Mouse (Mus musculus) left cerebral cortex, adult 2 months (tissue): ENCODE data around the gene Pycr2. TPM values are rescaled to one million over a fixed set of nuclear protein-coding genes. Genes with fewer than 3 reads are reported as not detected.
"Not testable (repeated sequence)": the region's sequence is repeated elsewhere in the genome, so short reads cannot be mapped to it uniquely, and the experiment has no call there.

Source experiments
- DNase-seq, 2 experiments: peaks; one replicate each; pipeline ENCODE4 v3.0.0; 2021 to 2022; ENCODE audit warnings: low spot score in 2 of 2, mixed read lengths in 1 of 2; ENCODE audit errors: extremely low spot score in 1 of 2
- H3K27ac ChIP-seq: fragments of 200-600 bp; 2 replicates; pipeline ENCODE4 v1.8.1; 2022
- H3K4me3 ChIP-seq: fragments of 200-600 bp; 2 replicates; pipeline ENCODE4 v1.8.1; 2022
- CTCF ChIP-seq: fragments of 200-600 bp; IDR thresholded peaks from 2 replicates; pipeline ENCODE4 v1.8.1; 2022; ENCODE audit warnings: antibody characterized with exemption, mild to moderate bottlenecking, moderate library complexity
- intact Hi-C: fragments of 180-260 bp; cut with DNase I; formaldehyde crosslinking; loops from one replicate; pipeline ENCODE4 v1.15.1; 2025
- total RNA-seq, 2 experiments: library from RNA; stranded (reverse); gene quantifications; 2 replicates each; pipeline ENCODE4 v1.2.3; 2021

The Pycr2 gene
- total RNA-seq, 2 experiments from 2014 or later = 26.7 to 28.3 TPM

- intact Hi-C loops = no loop called here
- TF ChIP-seq CTCF = no peak
- DNase-seq = no peak
- H3K27ac ChIP-seq = no peak overlapping the region
- H3K4me3 ChIP-seq = no peak overlapping the region
These were observed 27.0 kb downstream of the Pycr2 start for GRCm38 (mm10) chr1:180931106-180931505.

- H3K27ac ChIP-seq = no peak overlapping the region
- no peak overlapping the region for H3K4me3 ChIP-seq
- TF ChIP-seq CTCF = no peak; the same call in 1 of the 2 replicates
- DNase-seq = no peak
- intact Hi-C loops = no loop called here
These were observed 29.6 kb downstream of the Pycr2 start for GRCm38 (mm10) chr1:180933659-180934058.

GRCm38 (mm10) chr1:180934467-180935419 is 30.6 kb downstream of the Pycr2 start, which contains the start of gene Lefty1:
Gene Lefty1 (plus strand): TSS chr1:180935022.
- no peak within 1 kb of the TSS for H3K4me3 ChIP-seq
- no peak for DNase-seq
- intact Hi-C loops = no loop called here
- no peak within 1 kb of the TSS for H3K27ac ChIP-seq
- TF ChIP-seq CTCF = no peak

- intact Hi-C loops, H3K4me3 ChIP-seq, DNase-seq, H3K27ac ChIP-seq: not testable (repeated sequence)
These were observed 32.7 kb downstream of the Pycr2 start for GRCm38 (mm10) chr1:180936610-180937398.

- H3K4me3 ChIP-seq, H3K27ac ChIP-seq, intact Hi-C loops, DNase-seq: not testable (repeated sequence)
These were observed 33.5 kb downstream of the Pycr2 start for GRCm38 (mm10) chr1:180937631-180938030.

GRCm38 (mm10) chr1:180938781-180939180 is 34.7 kb downstream of the Pycr2 start:
- DNase-seq, H3K4me3 ChIP-seq, intact Hi-C loops, H3K27ac ChIP-seq: not testable (repeated sequence)

- no peak overlapping the region; the same call in 1 of the 2 replicates for H3K27ac ChIP-seq
- H3K4me3 ChIP-seq = no peak overlapping the region
- DNase-seq = no peak
- intact Hi-C loops = no loop called here
- no peak for TF ChIP-seq CTCF
These were observed 36.8 kb downstream of the Pycr2 start for GRCm38 (mm10) chr1:180940776-180941460.

GRCm38 (mm10) chr1:180941726-180942125 is 37.6 kb downstream of the Pycr2 start:
- H3K27ac ChIP-seq = peak overlapping the region; percentile 72
- intact Hi-C loops = no loop called here

GRCm38 (mm10) chr1:180942166-180943031 is 38.3 kb downstream of the Pycr2 start, which contains the start of gene Tmem63a:
Gene Tmem63a (plus strand): TSS chr1:180942344.
- intact Hi-C loops = no loop called here
- DNase-seq = peak; percentile 28 to 35
- TF ChIP-seq CTCF = no peak
- Histone ChIP-seq H3K27ac (peak within 1 kb of the TSS; percentile 72), H3K4me3 (peak within 1 kb of the TSS; percentile 64)

More at GRCm38 (mm10) chr1:180941726-180942125, 37.6 kb downstream of the Pycr2 start:
- TF ChIP-seq CTCF = no peak
- no peak for DNase-seq
- H3K4me3 ChIP-seq = peak overlapping the region; percentile 64

- DNase-seq = no peak
- no peak for TF ChIP-seq CTCF
- peak overlapping the region; percentile 72 for H3K27ac ChIP-seq
- intact Hi-C loops = no loop called here
- peak overlapping the region; percentile 64 for H3K4me3 ChIP-seq
These were observed 39.0 kb downstream of the Pycr2 start for GRCm38 (mm10) chr1:180943032-180943644.
